Mouse (Mus musculus) heart, adult 2 months (tissue): Measurements from ENCODE around the gene Cul1.

Experiments used
- CTCF ChIP-seq: fragments of 200-600 bp; IDR thresholded peaks from 2 replicates; pipeline ENCODE4 v1.8.1; 2022; ENCODE audit warnings: antibody characterized with exemption, mild to moderate bottlenecking, moderate library complexity
- EP300 ChIP-seq: fragments of 200-500 bp; IDR thresholded peaks from 2 replicates; pipeline ENCODE4 v1.6.1; 2011; ENCODE audit warnings: low read depth, low read length, control low read depth; ENCODE audit not compliant: insufficient read depth

GRCm38 (mm10) chr6:47454575-47455571 is 1.7 kb downstream of the Cul1 start:
- TF ChIP-seq CTCF (no peak), EP300 (no peak)
